Mouse (Mus musculus) kidney, adult 2 months (tissue): Measurements from ENCODE around the gene Igsf21.

Experiments used
- CTCF ChIP-seq: fragments of 200-500 bp; conservative IDR thresholded peaks from 2 replicates; pipeline ENCODE4 v1.5.1; 2011; ENCODE audit warnings: low read depth, mild to moderate bottlenecking, control low read depth, low read length, moderate library complexity, mixed read lengths; ENCODE audit not compliant: insufficient read depth, insufficient read length
- POLR2A ChIP-seq: fragments of 200-500 bp; IDR thresholded peaks from one replicate; pipeline ENCODE4 v1.6.1; 2011; ENCODE audit warnings: low read depth, low read length, control low read depth

DNA sequence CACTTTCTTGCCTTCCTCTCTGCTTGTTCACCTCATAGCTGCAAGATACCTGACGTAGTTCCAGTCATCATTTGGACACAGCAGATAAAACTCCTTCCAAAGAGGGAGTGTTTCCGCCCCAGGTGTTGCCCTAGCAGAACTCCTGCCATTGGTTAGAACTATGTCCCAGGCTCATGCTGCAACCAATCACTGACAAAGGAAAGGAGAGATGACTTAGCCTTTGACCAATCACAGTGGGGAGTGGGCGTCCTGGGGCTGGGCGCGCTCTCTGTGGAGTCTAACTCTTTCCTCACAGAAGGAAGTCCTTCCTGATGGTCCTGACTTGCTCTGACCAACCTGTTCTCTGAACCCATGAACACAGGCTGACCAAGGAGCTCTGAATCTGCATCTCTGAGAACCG is 44.4 kb downstream of the Igsf21 start:
- no peak for TF ChIP-seq CTCF
- no peak for TF ChIP-seq POLR2A
